Mouse (Mus musculus): ENCODE measurements around the gene Fpr1. TPM values are rescaled to one million over a fixed set of nuclear protein-coding genes. Genes with fewer than 3 reads are reported as not detected.
A peak's percentile ranks its signal among the peaks of the same experiment; 100 is the strongest.
"Not testable (repeated sequence)": the region's sequence is repeated elsewhere in the genome, so short reads cannot be mapped to it uniquely, and the experiment has no call there.

Gene Fpr1
- not detected in 2 replicates for polyA plus RNA-seq (2011; ENCODE audit: insufficient read depth, insufficient read length, low read depth, missing spikeins)

DNA sequence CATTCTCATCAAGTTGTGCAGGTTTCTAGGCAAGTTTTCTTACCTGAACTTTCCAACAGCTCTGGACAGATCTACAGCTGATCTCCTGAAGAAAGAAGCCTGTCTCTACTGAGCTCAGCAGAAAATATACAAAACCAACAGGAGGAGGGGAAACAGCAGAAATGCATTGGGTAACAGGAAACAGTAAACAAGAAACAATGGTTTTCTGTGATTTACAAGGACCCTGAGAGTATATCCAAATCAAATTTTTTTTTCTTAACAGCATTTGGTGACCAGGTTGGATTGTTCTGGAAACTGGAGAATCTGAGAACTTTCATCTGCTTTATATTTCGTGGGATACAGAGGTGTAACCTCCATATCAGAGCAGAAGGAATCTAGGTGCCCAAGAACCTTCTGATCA is at the start of gene Fpr1:
Fpr1 (minus strand) TSS at position 101 of the 400 bp plus-strand sequence.
- no peak for TF ChIP-seq CTCF (IDR thresholded peaks at IDR 0.05; ENCODE audit: low read depth, low read length)
- TF ChIP-seq EP300 (IDR thresholded peaks at IDR 0.05; ENCODE audit: insufficient read depth, low read depth, low read length) = no peak
- no peak for TF ChIP-seq POLR2A (IDR thresholded peaks at IDR 0.05; ENCODE audit: insufficient read depth, low read length)
- no peaks in the 10 kb centered on the region for H3K4me1 ChIP-seq (ENCODE audit: control insufficient read depth, insufficient read depth, low read length)
- no peak within 1 kb of the TSS for H3K9ac ChIP-seq (ENCODE audit: low read depth, poor library complexity, severe bottlenecking)
- H3K27ac ChIP-seq (ENCODE audit: insufficient read depth, low read length) = no peak within 1 kb of the TSS
- no peaks in the 10 kb centered on the region for H3K27me3 ChIP-seq (ENCODE audit: control insufficient read depth, insufficient read depth, low read length, poor library complexity, severe bottlenecking)
- H3K36me3 ChIP-seq (ENCODE audit: control insufficient read depth, insufficient read depth, low read length, poor library complexity, severe bottlenecking) = no peaks in the 10 kb centered on the region
- no peaks in the 10 kb centered on the region for H3K9me3 ChIP-seq (replicated peaks; ENCODE audit: control insufficient read depth, insufficient read depth, low read length, poor library complexity, severe bottlenecking)
- H3K4me3 ChIP-seq (ENCODE audit: low read depth, low read length) = no peak within 1 kb of the TSS

DNA sequence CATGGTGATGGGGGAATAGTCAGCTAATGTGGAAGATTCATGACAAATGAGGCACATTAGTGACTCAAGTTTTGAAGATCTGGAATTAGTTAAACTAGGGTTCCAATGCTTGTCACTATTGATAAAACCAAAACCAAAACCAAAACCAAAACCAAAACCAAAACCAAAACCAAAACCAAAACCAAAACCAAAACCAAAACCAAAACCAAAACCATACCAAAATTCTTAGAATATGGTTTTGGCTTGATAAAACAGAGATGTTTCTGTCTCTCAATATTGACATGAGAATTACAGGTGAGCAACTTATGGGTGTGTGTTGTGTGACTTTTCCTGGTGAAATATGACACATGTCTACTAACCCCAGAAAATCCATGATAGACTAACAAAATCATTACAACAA is 34.0 kb upstream of the Fpr1 start:
- Histone ChIP-seq H3K9me3 (replicated peaks; ENCODE audit: control insufficient read depth, insufficient read depth, low read length, poor library complexity, severe bottlenecking) (no peaks in the 10 kb centered on the region), H3K9ac (ENCODE audit: low read depth, poor library complexity, severe bottlenecking) (no peak overlapping the region), H3K36me3 (ENCODE audit: control insufficient read depth, insufficient read depth, low read length, poor library complexity, severe bottlenecking) (no peaks in the 10 kb centered on the region), H3K27me3 (ENCODE audit: control insufficient read depth, insufficient read depth, low read length, poor library complexity, severe bottlenecking) (no peaks in the 10 kb centered on the region), H3K4me1 (ENCODE audit: control insufficient read depth, insufficient read depth, low read length) (no peaks in the 10 kb centered on the region), H3K4me3 (ENCODE audit: low read depth, low read length) (no peak overlapping the region), H3K27ac (ENCODE audit: insufficient read depth, low read length) (no peak overlapping the region)
- no peak for TF ChIP-seq CTCF (IDR thresholded peaks at IDR 0.05; ENCODE audit: low read depth, low read length)

DNA sequence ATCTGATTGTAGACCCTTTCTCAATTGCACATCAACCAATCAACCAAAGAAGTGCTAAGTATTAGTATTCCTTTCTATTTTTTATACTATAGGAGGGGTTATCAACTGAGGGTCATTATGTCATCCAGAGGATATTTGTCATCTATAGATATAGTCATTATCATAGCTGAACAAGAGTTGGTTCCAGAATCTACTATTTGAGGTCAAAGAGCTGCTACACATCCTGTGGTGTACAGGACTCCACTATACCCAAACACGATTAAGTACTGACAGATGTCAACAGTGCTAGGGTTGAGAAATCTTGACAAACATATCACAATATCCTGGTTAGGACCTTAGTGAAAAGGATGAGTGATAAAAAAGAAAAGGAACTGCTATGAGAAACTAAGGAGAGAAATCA is 33.6 kb upstream of the Fpr1 start:
- no peak overlapping the region for H3K27ac ChIP-seq (ENCODE audit: insufficient read depth, low read length)
- no peak overlapping the region for H3K9ac ChIP-seq (ENCODE audit: low read depth, poor library complexity, severe bottlenecking)
- H3K9me3 ChIP-seq (replicated peaks; ENCODE audit: control insufficient read depth, insufficient read depth, low read length, poor library complexity, severe bottlenecking) = no peaks in the 10 kb centered on the region
- TF ChIP-seq EP300 (IDR thresholded peaks at IDR 0.05; ENCODE audit: insufficient read depth, low read depth, low read length) (no peak), CTCF (IDR thresholded peaks at IDR 0.05; ENCODE audit: low read depth, low read length) (no peak)
- H3K36me3 ChIP-seq (ENCODE audit: control insufficient read depth, insufficient read depth, low read length, poor library complexity, severe bottlenecking) = no peaks in the 10 kb centered on the region
- no peaks in the 10 kb centered on the region for H3K27me3 ChIP-seq (ENCODE audit: control insufficient read depth, insufficient read depth, low read length, poor library complexity, severe bottlenecking)
- H3K4me1 ChIP-seq (ENCODE audit: control insufficient read depth, insufficient read depth, low read length) = no peaks in the 10 kb centered on the region
- H3K4me3 ChIP-seq (ENCODE audit: low read depth, low read length) = no peak overlapping the region

DNA sequence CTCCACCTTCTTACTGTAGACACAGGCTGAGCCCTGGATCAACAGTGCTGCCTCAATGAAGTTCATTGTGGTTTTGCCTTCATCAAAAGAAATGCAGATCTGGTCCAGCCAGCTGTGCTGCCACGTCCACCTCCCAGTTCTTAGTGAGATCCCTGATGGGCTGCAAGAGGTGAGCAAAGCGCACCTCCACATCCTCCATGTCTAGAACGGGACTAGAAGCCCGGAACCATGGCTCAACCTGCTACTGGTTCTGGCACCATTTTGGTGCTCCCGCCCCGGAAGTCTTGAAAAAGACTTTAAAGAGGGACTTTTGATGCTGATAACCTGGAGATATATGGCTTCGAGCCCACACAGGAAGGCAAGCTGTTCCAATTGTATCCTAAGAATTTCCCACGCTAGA is 28.9 kb upstream of the Fpr1 start:
- H3K36me3 ChIP-seq (ENCODE audit: control insufficient read depth, insufficient read depth, low read length, poor library complexity, severe bottlenecking); H3K4me1 ChIP-seq (ENCODE audit: control insufficient read depth, insufficient read depth, low read length); H3K4me3 ChIP-seq (ENCODE audit: low read depth, low read length); H3K9ac ChIP-seq (ENCODE audit: low read depth, poor library complexity, severe bottlenecking); H3K9me3 ChIP-seq (replicated peaks; ENCODE audit: control insufficient read depth, insufficient read depth, low read length, poor library complexity, severe bottlenecking); H3K27me3 ChIP-seq (ENCODE audit: control insufficient read depth, insufficient read depth, low read length, poor library complexity, severe bottlenecking); H3K27ac ChIP-seq (ENCODE audit: insufficient read depth, low read length): not testable (repeated sequence)

DNA sequence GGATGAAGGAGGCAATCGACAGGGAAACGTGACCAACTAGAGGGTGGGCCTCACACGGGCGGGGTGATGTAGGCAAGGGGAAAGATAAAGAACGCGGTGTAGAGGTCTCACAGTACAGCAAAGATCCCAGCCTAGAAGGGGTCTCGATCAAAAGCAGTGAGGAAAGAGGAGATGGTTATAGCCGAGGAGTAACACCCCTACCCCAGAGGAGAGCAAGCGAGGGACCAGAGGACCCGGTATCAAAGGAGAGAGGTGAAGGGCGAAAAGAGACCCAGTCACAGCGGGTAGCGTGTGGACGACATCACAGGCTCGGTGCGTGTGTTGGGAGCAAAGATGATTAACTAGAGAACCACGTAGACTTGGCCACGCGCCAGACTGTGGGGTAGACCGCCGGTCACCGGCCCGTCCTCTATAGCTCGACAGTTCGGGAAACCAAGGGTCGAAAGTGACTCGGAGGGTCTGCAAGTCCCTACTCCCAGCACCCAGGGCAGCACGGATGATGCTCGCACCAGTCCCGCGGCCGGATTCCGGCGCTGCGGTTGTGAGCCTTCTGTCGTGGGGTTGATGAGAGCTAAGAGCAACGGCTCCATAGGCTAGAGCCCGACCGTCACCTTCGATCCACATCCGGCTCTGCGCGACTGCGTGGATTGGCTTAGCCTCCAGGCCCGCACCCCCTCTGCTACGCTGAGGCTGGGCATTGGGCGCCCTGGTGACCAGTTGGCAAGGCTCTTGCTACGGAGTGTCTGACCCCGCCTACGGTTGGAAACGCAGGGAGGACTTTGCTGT is 26.1 kb upstream of the Fpr1 start:
- Histone ChIP-seq H3K4me3 (ENCODE audit: low read depth, low read length) (peak overlapping the region; percentile 68), H3K36me3 (ENCODE audit: control insufficient read depth, insufficient read depth, low read length, poor library complexity, severe bottlenecking) (no peaks in the 10 kb centered on the region), H3K4me1 (ENCODE audit: control insufficient read depth, insufficient read depth, low read length) (no peaks in the 10 kb centered on the region), H3K27me3 (ENCODE audit: control insufficient read depth, insufficient read depth, low read length, poor library complexity, severe bottlenecking) (no peaks in the 10 kb centered on the region), H3K9ac (ENCODE audit: low read depth, poor library complexity, severe bottlenecking) (peak overlapping the region; percentile 34), H3K27ac (ENCODE audit: insufficient read depth, low read length) (no peak overlapping the region), H3K9me3 (replicated peaks; ENCODE audit: control insufficient read depth, insufficient read depth, low read length, poor library complexity, severe bottlenecking) (no peaks in the 10 kb centered on the region)
- no peak for TF ChIP-seq CTCF (IDR thresholded peaks at IDR 0.05; ENCODE audit: low read depth, low read length)
- TF ChIP-seq POLR2A (IDR thresholded peaks at IDR 0.05; ENCODE audit: insufficient read depth, low read length) = no peak
- TF ChIP-seq EP300 (IDR thresholded peaks at IDR 0.05; ENCODE audit: insufficient read depth, low read depth, low read length) = no peak

DNA sequence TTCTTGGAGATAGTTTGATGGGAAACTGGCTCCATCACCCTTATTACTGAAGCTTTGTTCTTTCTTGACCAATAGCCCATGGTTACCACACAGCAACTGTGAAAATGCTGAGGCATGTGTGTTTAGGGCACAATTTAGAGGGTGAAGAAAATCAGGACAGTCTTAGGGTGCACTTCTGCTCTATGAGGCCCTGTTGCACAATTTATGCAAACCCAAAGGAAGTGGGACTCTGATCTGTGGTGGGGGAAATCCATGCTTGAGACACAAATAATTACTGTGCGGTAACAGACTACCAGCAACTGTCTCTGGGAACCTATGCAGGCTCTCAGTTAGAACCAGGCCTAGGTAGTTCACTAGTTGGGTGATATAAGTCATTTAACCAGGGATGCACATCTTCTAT is 17.0 kb upstream of the Fpr1 start:
- TF ChIP-seq CTCF (IDR thresholded peaks at IDR 0.05; ENCODE audit: low read depth, low read length) (no peak), POLR2A (IDR thresholded peaks at IDR 0.05; ENCODE audit: insufficient read depth, low read length) (no peak), EP300 (IDR thresholded peaks at IDR 0.05; ENCODE audit: insufficient read depth, low read depth, low read length) (no peak)

More for the DNA sequence above, 17.0 kb upstream of the Fpr1 start:
- Histone ChIP-seq H3K9me3 (replicated peaks; ENCODE audit: control insufficient read depth, insufficient read depth, low read length, poor library complexity, severe bottlenecking) (no peaks in the 10 kb centered on the region), H3K4me3 (ENCODE audit: low read depth, low read length) (no peak overlapping the region), H3K36me3 (ENCODE audit: control insufficient read depth, insufficient read depth, low read length, poor library complexity, severe bottlenecking) (no peaks in the 10 kb centered on the region), H3K9ac (ENCODE audit: low read depth, poor library complexity, severe bottlenecking) (no peak overlapping the region), H3K27me3 (ENCODE audit: control insufficient read depth, insufficient read depth, low read length, poor library complexity, severe bottlenecking) (no peaks in the 10 kb centered on the region; the same call in 1 of the 2 replicates), H3K4me1 (ENCODE audit: control insufficient read depth, insufficient read depth, low read length) (no peaks in the 10 kb centered on the region), H3K27ac (ENCODE audit: insufficient read depth, low read length) (no peak overlapping the region)
